Mouse (Mus musculus) forebrain, embryonic 10.5 days (tissue): ENCODE measurements at regions not wholly inside any gene's neighbourhood (a gene's known extent, or its start where the extent isn't known, plus 50 kb on each side); places are given as distances from the start of the nearest gene placed in this dataset.

ENCODE experiments used
- DNase-seq: peaks from one replicate; pipeline ENCODE4 v3.0.0-alpha.2; 2017; ENCODE audit warnings: low spot score; ENCODE audit errors: extremely low spot score
- H3K27ac ChIP-seq: fragments of 300-500 bp; sonication (generic); 2 replicates; pipeline ENCODE4 v1.5.1; 2016; ENCODE audit warnings: mild to moderate bottlenecking
- H3K27me3 ChIP-seq: fragments of 300-500 bp; sonication (generic); 2 replicates; pipeline ENCODE4 v1.6.1; 2016; ENCODE audit warnings: mild to moderate bottlenecking; ENCODE audit not compliant: poor library complexity, severe bottlenecking
- H3K36me3 ChIP-seq: fragments of 300-500 bp; sonication (generic); replicated peaks from 2 replicates; pipeline ENCODE4 v1.6.1; 2016; ENCODE audit warnings: mild to moderate bottlenecking, moderate library complexity
- H3K4me1 ChIP-seq: fragments of 300-500 bp; sonication (generic); 2 replicates; pipeline ENCODE4 v1.6.1; 2016
- H3K4me3 ChIP-seq: fragments of 300-500 bp; sonication (generic); 2 replicates; pipeline ENCODE4 v1.5.1; 2016; ENCODE audit warnings: mild to moderate bottlenecking, moderate library complexity
- H3K9me3 ChIP-seq: fragments of 300-500 bp; sonication (generic); 2 replicates; pipeline ENCODE4 v1.6.1; 2016; ENCODE audit warnings: mild to moderate bottlenecking, moderate library complexity
- WGBS: fragments of 180-500 bp; shearing (Covaris S2); methylation state at CpG from one replicate; pipeline ENCODE4 v1.1.7; 2016; 5-methylcytosine and 5-hydroxymethylcytosine counted together

GRCm38 (mm10) chr7:95943420-95943819 lies 227.6 kb upstream of the Tenm4 start:
- 88% methylated on average over 6 of the region's 6 CpGs for WGBS
- Histone ChIP-seq H3K4me1 (no peaks in the 10 kb centered on the region), H3K4me3 (no peak overlapping the region), H3K27me3 (no peaks in the 10 kb centered on the region), H3K36me3 (no peaks in the 10 kb centered on the region), H3K27ac (no peak overlapping the region), H3K9me3 (no peaks in the 10 kb centered on the region)
- DNase-seq: no peak

- DNase-seq: no peak
- Histone ChIP-seq H3K9me3 (no peaks in the 10 kb centered on the region), H3K4me1 (no peaks in the 10 kb centered on the region), H3K4me3 (no peak overlapping the region), H3K27me3 (no peaks in the 10 kb centered on the region), H3K27ac (no peak overlapping the region), H3K36me3 (no peaks in the 10 kb centered on the region)
- WGBS: 85% methylated on average over 2 of the region's 2 CpGs
Measured at GRCm38 (mm10) chr7:95952395-95952794, 218.7 kb upstream of the Tenm4 start.

GRCm38 (mm10) chr7:95954511-95954910 lies 216.5 kb upstream of the Tenm4 start:
- H3K27me3 ChIP-seq: no peaks in the 10 kb centered on the region
- WGBS: 92% methylated on average over 2 of the region's 2 CpGs
- H3K4me1 ChIP-seq: no peaks in the 10 kb centered on the region
- H3K36me3 ChIP-seq: no peaks in the 10 kb centered on the region
- no peak overlapping the region for H3K4me3 ChIP-seq
- no peak for DNase-seq
- no peaks in the 10 kb centered on the region for H3K9me3 ChIP-seq
- no peak overlapping the region for H3K27ac ChIP-seq

GRCm38 (mm10) chr7:95955119-95955518 lies 215.9 kb upstream of the Tenm4 start:
- Histone ChIP-seq H3K9me3 (no peaks in the 10 kb centered on the region), H3K4me3 (no peak overlapping the region), H3K27ac (no peak overlapping the region), H3K36me3 (no peaks in the 10 kb centered on the region), H3K4me1 (no peaks in the 10 kb centered on the region), H3K27me3 (no peaks in the 10 kb centered on the region)
- WGBS: 78% methylated on average over 2 of the region's 2 CpGs
- DNase-seq: no peak

- Histone ChIP-seq H3K36me3 (no peaks in the 10 kb centered on the region), H3K4me3 (no peak overlapping the region), H3K27me3 (no peaks in the 10 kb centered on the region), H3K9me3 (no peaks in the 10 kb centered on the region), H3K4me1 (no peaks in the 10 kb centered on the region), H3K27ac (no peak overlapping the region)
- 86% methylated on average over 4 of the region's 4 CpGs for WGBS
- DNase-seq: no peak
Measured at GRCm38 (mm10) chr7:95959068-95959467, 212.0 kb upstream of the Tenm4 start.

- Histone ChIP-seq H3K27me3 (0 out of 2 replicates have a peak, but pooled peaks cover 11% of the 10 kb centered on the region), H3K4me3 (no peak overlapping the region)
- WGBS: 88% methylated on average over 7 of the region's 7 CpGs
Measured at GRCm38 (mm10) chr7:95971863-95972262, 199.2 kb upstream of the Tenm4 start.

GRCm38 (mm10) chr7:95974085-95974484 lies 197.0 kb upstream of the Tenm4 start:
- Histone ChIP-seq H3K27me3 (0 out of 2 replicates have a peak, but pooled peaks cover 11% of the 10 kb centered on the region), H3K27ac (no peak overlapping the region), H3K4me1 (peaks cover 7% of the 10 kb centered on the region), H3K36me3 (no peaks in the 10 kb centered on the region), H3K4me3 (no peak overlapping the region), H3K9me3 (no peaks in the 10 kb centered on the region)
- no peak for DNase-seq
- WGBS: 67% methylated on average over 2 of the region's 2 CpGs

More at GRCm38 (mm10) chr7:95971863-95972262, 199.2 kb upstream of the Tenm4 start:
- no peak for DNase-seq
- Histone ChIP-seq H3K4me1 (peaks cover 7% of the 10 kb centered on the region), H3K9me3 (no peaks in the 10 kb centered on the region), H3K27ac (no peak overlapping the region), H3K36me3 (no peaks in the 10 kb centered on the region)

GRCm38 (mm10) chr7:95991250-95992032 lies 179.6 kb upstream of the Tenm4 start:
- Histone ChIP-seq H3K36me3 (no peaks in the 10 kb centered on the region), H3K9me3 (no peaks in the 10 kb centered on the region), H3K4me1 (peaks cover 15% of the 10 kb centered on the region), H3K4me3 (no peak overlapping the region), H3K27me3 (peaks cover 4% of the 10 kb centered on the region; the same call in 1 of the 2 replicates), H3K27ac (no peak overlapping the region)
- DNase-seq: no peak
- 64% methylated on average over 10 of the region's 10 CpGs for WGBS

GRCm38 (mm10) chr7:95992033-95992516 lies 179.0 kb upstream of the Tenm4 start:
- whole genome bisulfite sequencing: 89% methylated on average over 3 of the region's 3 CpGs
- peaks cover 19% of the 10 kb centered on the region for H3K4me1 ChIP-seq
- H3K9me3 ChIP-seq: no peaks in the 10 kb centered on the region
- peaks cover 4% of the 10 kb centered on the region; the same call in 1 of the 2 replicates for H3K27me3 ChIP-seq
- no peaks in the 10 kb centered on the region for H3K36me3 ChIP-seq
- no peak overlapping the region for H3K4me3 ChIP-seq
- no peak for DNase-seq
- H3K27ac ChIP-seq: no peak overlapping the region

- no peak overlapping the region for H3K27ac ChIP-seq
- WGBS: 87% methylated on average over 3 of the region's 3 CpGs
- DNase-seq: no peak
Measured at GRCm38 (mm10) chr7:95992521-95992920, 178.5 kb upstream of the Tenm4 start.

GRCm38 (mm10) chr7:95997190-95997589 lies 173.9 kb upstream of the Tenm4 start:
- H3K27me3 ChIP-seq: no peaks in the 10 kb centered on the region; the same call in 1 of the 2 replicates
- 83% methylated on average over 3 of the region's 3 CpGs for WGBS
- H3K4me1 ChIP-seq: peaks cover 20% of the 10 kb centered on the region
- H3K9me3 ChIP-seq: no peaks in the 10 kb centered on the region
- no peak overlapping the region for H3K27ac ChIP-seq
- no peak for DNase-seq
- no peak overlapping the region for H3K4me3 ChIP-seq
- H3K36me3 ChIP-seq: no peaks in the 10 kb centered on the region

More at GRCm38 (mm10) chr7:95992521-95992920, 178.5 kb upstream of the Tenm4 start:
- Histone ChIP-seq H3K4me1 (peaks cover 22% of the 10 kb centered on the region), H3K4me3 (no peak overlapping the region), H3K27me3 (peaks cover 4% of the 10 kb centered on the region; the same call in 1 of the 2 replicates), H3K36me3 (no peaks in the 10 kb centered on the region), H3K9me3 (no peaks in the 10 kb centered on the region)

GRCm38 (mm10) chr7:95999189-95999588 lies 171.9 kb upstream of the Tenm4 start:
- H3K27me3 ChIP-seq: no peaks in the 10 kb centered on the region
- no peaks in the 10 kb centered on the region for H3K9me3 ChIP-seq
- WGBS: 55% methylated on average over 4 of the region's 4 CpGs
- no peak overlapping the region for H3K27ac ChIP-seq
- DNase-seq: no peak
- H3K4me1 ChIP-seq: peaks cover 19% of the 10 kb centered on the region
- H3K4me3 ChIP-seq: no peak overlapping the region
- no peaks in the 10 kb centered on the region for H3K36me3 ChIP-seq

GRCm38 (mm10) chr7:96002401-96002800 lies 168.6 kb upstream of the Tenm4 start:
- no peaks in the 10 kb centered on the region for H3K36me3 ChIP-seq
- H3K27me3 ChIP-seq: no peaks in the 10 kb centered on the region
- WGBS: 89% methylated on average over 5 of the region's 5 CpGs
- no peak overlapping the region for H3K4me3 ChIP-seq
- peaks cover 12% of the 10 kb centered on the region for H3K4me1 ChIP-seq
- no peak for DNase-seq
- H3K27ac ChIP-seq: no peak overlapping the region
- H3K9me3 ChIP-seq: no peaks in the 10 kb centered on the region
